Mouse (Mus musculus) C2C12 (cell line): ENCODE data around the gene Dock2. TPM values are rescaled to one million over a fixed set of nuclear protein-coding genes. Genes with fewer than 3 reads are reported as not detected.

Experiments
- H3K27me3 ChIP-seq: one replicate; pipeline ENCODE4 v1.6.1; 2011; ENCODE audit not compliant: control insufficient read depth, insufficient read depth, insufficient read length
- H3K36me3 ChIP-seq: one replicate; pipeline ENCODE4 v1.6.1; 2011; ENCODE audit not compliant: control insufficient read depth, insufficient read depth
- H3K4me3 ChIP-seq: one replicate; pipeline ENCODE4 v1.5.1; 2011; ENCODE audit warnings: mild to moderate bottlenecking, control low read depth; ENCODE audit not compliant: poor library complexity, insufficient read depth, severe bottlenecking
- H3K79me2 ChIP-seq: one replicate; pipeline ENCODE4 v1.6.1; 2011; ENCODE audit not compliant: control insufficient read depth, insufficient read depth
- H3K79me3 ChIP-seq: one replicate; pipeline ENCODE4 v1.6.1; 2011; ENCODE audit warnings: low read depth, control low read depth
- H3ac ChIP-seq: one replicate; pipeline ENCODE3; 2011; ENCODE audit warnings: low read depth; ENCODE audit not compliant: control insufficient read depth, insufficient read length
- CEBPB ChIP-seq: IDR thresholded peaks from one replicate; pipeline ENCODE4 v1.6.1; 2011; ENCODE audit warnings: low read depth, mild to moderate bottlenecking, control low read depth, moderate library complexity
- CTCF ChIP-seq: IDR thresholded peaks from one replicate; pipeline ENCODE4 v1.5.1; 2011; ENCODE audit not compliant: control insufficient read depth, insufficient read depth, insufficient read length
- FOSL1 ChIP-seq: IDR thresholded peaks from one replicate; pipeline ENCODE4 v1.8.0; 2011; ENCODE audit warnings: mild to moderate bottlenecking, low read length; ENCODE audit not compliant: poor library complexity, insufficient read depth, severe bottlenecking
- MAX ChIP-seq: IDR thresholded peaks from one replicate; pipeline ENCODE4 v1.6.1; 2011; ENCODE audit warnings: mild to moderate bottlenecking, control low read depth
- MYOD1 ChIP-seq: IDR thresholded peaks from one replicate; pipeline ENCODE4 v1.6.1; 2011; ENCODE audit warnings: low read depth; ENCODE audit not compliant: control insufficient read depth, insufficient read length
- MYOG ChIP-seq: IDR thresholded peaks from one replicate; pipeline ENCODE4 v1.6.1; 2011; ENCODE audit not compliant: control insufficient read depth, insufficient read length; ENCODE audit errors: extremely low read depth
- USF1 ChIP-seq: IDR thresholded peaks from one replicate; pipeline ENCODE4 v1.6.1; 2011; ENCODE audit warnings: low read depth, mild to moderate bottlenecking, control low read depth, moderate library complexity
- polyA plus RNA-seq: library from polyadenylated mRNA; unstranded; fragments of >200 nt; fragmentation: generic; extraction: Trizol; gene quantifications from one replicate; pipeline ENCODE4 v1.2.1, GENCODE M21; 2012; ENCODE audit warnings: missing spikeins

Gene Dock2
- polyA plus RNA-seq, 1 experiment, result 0.01 TPM

GRCm38 (mm10) chr11:34194158-34194941 is 589.3 kb downstream of the Dock2 start:
- no peak overlapping the region for H3K4me3 ChIP-seq
- H3K79me3 ChIP-seq, result no peaks in the 10 kb centered on the region
- TF ChIP-seq USF1, result no peak
- no peak for TF ChIP-seq MYOG
- no peak for TF ChIP-seq CTCF
- no peak for TF ChIP-seq MYOD1
- no peak for TF ChIP-seq MAX
- no peak for TF ChIP-seq FOSL1
- TF ChIP-seq CEBPB, result no peak
- no peaks in the 10 kb centered on the region for H3K36me3 ChIP-seq
- H3ac ChIP-seq, result no peak overlapping the region
- H3K79me2 ChIP-seq, result no peaks in the 10 kb centered on the region
- no peaks in the 10 kb centered on the region for H3K27me3 ChIP-seq

- Histone ChIP-seq H3K36me3 (no peaks in the 10 kb centered on the region), H3K27me3 (no peaks in the 10 kb centered on the region), H3ac (no peak overlapping the region), H3K4me3 (no peak overlapping the region), H3K79me3 (no peaks in the 10 kb centered on the region), H3K79me2 (no peaks in the 10 kb centered on the region)
- TF ChIP-seq FOSL1 (no peak), CTCF (no peak), MYOD1 (no peak), USF1 (no peak)
These were observed 590.0 kb downstream of the Dock2 start for GRCm38 (mm10) chr11:34193658-34194057.

GRCm38 (mm10) chr11:34184266-34184665 is 599.4 kb downstream of the Dock2 start:
- H3K4me3 ChIP-seq, result no peak overlapping the region
- H3ac ChIP-seq, result no peak overlapping the region
- no peaks in the 10 kb centered on the region for H3K79me3 ChIP-seq
- H3K36me3 ChIP-seq, result no peaks in the 10 kb centered on the region
- H3K79me2 ChIP-seq, result no peaks in the 10 kb centered on the region
- no peaks in the 10 kb centered on the region for H3K27me3 ChIP-seq
- TF ChIP-seq MYOD1 (no peak), CTCF (no peak), MAX (no peak), CEBPB (no peak), FOSL1 (no peak), USF1 (no peak), MYOG (no peak)

- no peaks in the 10 kb centered on the region for H3K36me3 ChIP-seq
- H3K4me3 ChIP-seq, result no peak overlapping the region
- H3K79me3 ChIP-seq, result no peaks in the 10 kb centered on the region
- TF ChIP-seq CEBPB, result no peak
- TF ChIP-seq MYOG, result no peak
- TF ChIP-seq MAX, result no peak
- no peak for TF ChIP-seq CTCF
- no peak for TF ChIP-seq MYOD1
- TF ChIP-seq USF1, result no peak
- TF ChIP-seq FOSL1, result no peak
- no peaks in the 10 kb centered on the region for H3K79me2 ChIP-seq
- no peak overlapping the region for H3ac ChIP-seq
- H3K27me3 ChIP-seq, result no peaks in the 10 kb centered on the region
These were observed 602.2 kb downstream of the Dock2 start for GRCm38 (mm10) chr11:34181214-34182117.

- no peaks in the 10 kb centered on the region for H3K79me3 ChIP-seq
- no peaks in the 10 kb centered on the region for H3K36me3 ChIP-seq
- H3K79me2 ChIP-seq, result no peaks in the 10 kb centered on the region
- TF ChIP-seq CEBPB (no peak), MAX (no peak), CTCF (no peak), FOSL1 (no peak), USF1 (no peak), MYOD1 (no peak), MYOG (no peak)
- H3K4me3 ChIP-seq, result no peak overlapping the region
- no peak overlapping the region for H3ac ChIP-seq
- H3K27me3 ChIP-seq, result no peaks in the 10 kb centered on the region
These were observed 604.9 kb downstream of the Dock2 start for GRCm38 (mm10) chr11:34178752-34179151.

Other genes starting within 250 kb of the Dock2 start
- 11.5 TPM for gene Spdl1, start 49.7 kb upstream of the Dock2 start, polyA plus RNA-seq